Mouse (Mus musculus) kidney, postnatal 14 days (tissue): ENCODE measurements around the gene Exo5.

ENCODE experiments used
- DNase-seq: peaks from one replicate; pipeline ENCODE4 v3.0.0; 2022; ENCODE audit warnings: mixed read lengths

The Exo5 gene

GRCm38 (mm10) chr4:120924554-120925299, at the start of gene Exo5:
Exo5 (minus strand) TSS chr4:120925017.
- DNase-seq: peak; percentile 93

DNA sequence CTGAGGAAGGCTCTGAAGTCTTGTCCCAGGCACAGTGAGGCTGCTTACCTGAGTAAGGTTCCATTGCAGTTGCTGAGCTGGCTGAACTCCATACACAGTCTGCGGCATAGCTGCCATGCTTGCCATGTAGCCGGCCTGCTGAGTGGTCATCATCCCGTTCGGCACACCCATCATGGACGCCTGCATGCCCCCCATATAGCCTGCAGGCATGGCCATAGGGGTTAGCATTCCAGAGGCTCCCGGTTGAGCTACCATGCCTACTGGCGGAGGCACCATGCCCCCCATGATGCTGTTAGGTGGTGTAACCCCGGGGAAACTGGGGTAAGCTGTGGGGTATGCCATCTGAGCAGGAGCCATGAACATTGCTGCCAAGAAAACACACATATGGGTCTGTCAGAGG, 47.0 kb upstream of the Exo5 start:
- DNase-seq: no peak

GRCm38 (mm10) chr4:120969382-120970146, 44.7 kb upstream of the Exo5 start:
- peak; percentile 40 for DNase-seq

DNA sequence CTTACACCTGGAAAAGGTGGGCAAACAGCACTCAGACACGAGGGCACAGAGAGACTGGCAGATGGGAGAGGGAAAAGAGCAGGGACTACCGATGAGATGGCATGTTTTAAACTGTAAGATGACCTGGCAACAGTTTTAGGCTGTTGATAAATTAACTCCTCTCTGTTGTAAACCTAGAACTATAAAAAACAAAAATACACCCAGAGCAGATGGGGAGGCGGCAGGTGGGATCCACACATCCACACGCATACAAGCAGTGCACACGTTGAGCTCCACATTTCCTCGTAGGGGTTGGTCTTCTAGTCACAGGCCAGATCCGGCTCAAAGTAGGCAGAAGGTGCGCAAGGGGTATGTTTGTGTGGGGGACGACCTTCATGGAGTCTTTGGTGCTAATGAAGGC, 43.7 kb upstream of the Exo5 start:
- DNase-seq: no peak

- DNase-seq: no peak
Measured at GRCm38 (mm10) chr4:120955586-120955985, 30.8 kb upstream of the Exo5 start.

DNA sequence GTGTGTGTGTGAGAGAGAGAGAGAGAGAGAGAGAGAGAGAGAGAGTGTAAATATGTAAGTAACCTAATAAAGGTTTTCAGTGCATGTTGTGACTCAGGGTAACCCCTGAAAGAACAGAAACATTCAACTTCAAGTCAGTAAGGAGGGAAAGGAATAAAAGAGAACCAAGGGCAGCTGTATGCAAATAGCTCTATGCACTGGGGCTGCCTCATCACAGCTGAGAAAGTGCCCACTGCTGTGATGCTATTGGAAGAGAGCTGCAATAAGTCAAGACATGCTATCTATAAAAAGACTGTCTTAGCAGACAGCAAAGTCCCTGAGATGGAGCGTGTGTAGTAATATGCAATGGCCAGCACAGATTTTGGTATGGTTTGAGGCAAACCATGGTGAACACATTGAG, 28.9 kb upstream of the Exo5 start:
- no peak for DNase-seq

GRCm38 (mm10) chr4:120953038-120953437, 28.2 kb upstream of the Exo5 start:
- DNase-seq: no peak

- no peak for DNase-seq
Measured at GRCm38 (mm10) chr4:120952163-120952562, 27.3 kb upstream of the Exo5 start.

DNA sequence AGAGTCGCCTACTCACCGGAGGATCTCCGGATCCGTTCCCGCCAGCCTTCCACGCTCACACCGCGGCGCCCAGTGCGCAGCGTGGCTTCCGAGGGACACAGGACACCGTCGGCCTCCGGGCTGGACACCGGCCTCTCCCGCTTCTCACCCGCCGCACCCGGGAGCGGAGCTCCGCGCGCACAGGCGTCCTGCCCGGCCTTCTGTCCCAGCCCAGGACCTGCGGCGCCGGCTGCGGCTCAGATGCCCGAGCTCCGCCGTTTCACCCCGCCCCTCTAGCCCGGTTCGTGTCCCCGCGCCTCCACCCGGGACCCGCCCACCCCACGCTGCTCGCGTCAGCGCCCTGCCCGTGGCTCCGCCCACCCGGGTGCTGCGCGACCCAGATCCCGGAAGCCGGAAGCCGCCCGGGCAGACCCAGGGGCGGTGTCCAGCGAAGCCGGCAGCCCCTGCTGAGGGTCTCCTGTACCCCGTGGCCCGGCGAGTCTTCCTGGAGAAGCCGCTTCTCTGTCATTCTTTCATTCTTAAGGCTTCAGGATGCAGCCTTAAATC, 26.7 kb upstream of the Exo5 start, which contains the start of gene Zfp69:
Gene Zfp69 (minus strand): TSS at position 272 of the 546 bp plus-strand sequence.
- peak; percentile 96 for DNase-seq

DNA sequence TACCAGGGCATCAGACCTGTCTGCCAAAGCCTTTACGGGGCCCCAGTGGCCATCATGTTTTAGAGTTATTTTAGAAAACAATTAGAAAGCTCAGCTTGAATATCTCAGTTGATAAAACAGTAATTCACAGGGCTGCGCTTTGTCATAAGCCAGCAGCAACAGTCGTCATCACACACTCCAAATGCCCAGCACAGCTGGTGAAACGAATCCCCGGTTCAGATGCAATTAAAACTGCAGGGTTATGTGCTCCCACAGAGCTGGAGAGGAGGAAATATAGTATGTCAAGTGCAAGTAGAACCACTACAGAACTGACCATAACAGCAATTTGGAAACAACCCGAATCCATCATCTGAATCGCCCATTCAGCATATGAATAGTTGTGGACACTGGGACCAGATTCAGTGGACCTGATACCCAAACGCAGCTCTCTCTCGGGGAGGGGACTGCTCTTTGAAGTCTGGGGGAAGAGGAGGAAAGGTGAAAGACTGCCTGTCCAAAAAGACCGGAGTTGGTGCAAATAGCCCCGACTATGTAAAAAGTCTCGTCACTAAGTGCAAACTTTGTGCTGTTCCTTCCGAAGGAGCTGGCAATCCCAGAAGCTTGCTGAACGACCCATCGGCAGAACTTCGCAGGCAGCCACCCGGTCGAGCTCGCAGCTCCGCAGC, 26.1 kb upstream of the Exo5 start:
- DNase-seq: peak; percentile 4

DNA sequence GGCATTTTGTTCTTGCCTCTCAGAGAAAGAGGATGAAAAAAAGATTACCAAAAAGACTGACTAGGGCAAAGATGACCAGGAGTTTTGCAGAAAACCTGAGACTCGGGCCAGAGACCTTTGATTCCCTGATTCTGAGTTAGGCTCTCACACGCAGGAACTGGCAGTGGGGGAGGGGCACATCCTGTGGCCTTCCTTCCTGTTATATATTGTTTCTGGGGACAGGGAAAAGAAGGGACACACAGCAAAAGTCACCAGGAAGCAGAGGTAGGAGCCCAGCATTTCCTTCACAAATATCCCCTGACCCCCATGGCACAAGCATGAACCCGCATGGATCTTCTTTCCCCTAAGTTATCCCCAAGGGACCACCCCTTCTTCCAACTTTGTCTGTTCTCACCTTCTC, 24.1 kb upstream of the Exo5 start:
- peak; percentile 64 for DNase-seq

GRCm38 (mm10) chr4:120935006-120935405, 10.2 kb upstream of the Exo5 start:
- peak; percentile 53 for DNase-seq

DNA sequence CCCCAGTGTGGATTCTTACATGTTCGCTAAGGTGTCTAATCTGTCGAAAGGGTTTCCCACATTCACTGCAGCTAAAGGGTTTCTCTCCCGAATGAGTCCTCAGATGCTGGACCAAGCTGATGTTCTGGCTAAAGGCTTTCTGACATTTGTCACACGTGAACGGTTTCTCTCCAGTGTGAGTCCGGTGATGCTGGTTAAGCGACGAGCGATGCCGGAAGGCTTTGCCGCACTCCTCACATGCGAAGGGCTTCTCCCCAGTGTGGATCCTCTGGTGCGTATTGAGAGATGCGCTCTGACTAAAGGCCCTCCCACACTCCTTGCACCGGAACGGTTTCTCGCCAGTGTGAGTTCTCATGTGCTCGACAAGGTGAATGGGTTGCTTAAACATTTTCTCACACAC, 5.9 kb upstream of the Exo5 start:
- no peak for DNase-seq

GRCm38 (mm10) chr4:120928686-120929085, 3.9 kb upstream of the Exo5 start:
- peak; percentile 32 for DNase-seq

DNA sequence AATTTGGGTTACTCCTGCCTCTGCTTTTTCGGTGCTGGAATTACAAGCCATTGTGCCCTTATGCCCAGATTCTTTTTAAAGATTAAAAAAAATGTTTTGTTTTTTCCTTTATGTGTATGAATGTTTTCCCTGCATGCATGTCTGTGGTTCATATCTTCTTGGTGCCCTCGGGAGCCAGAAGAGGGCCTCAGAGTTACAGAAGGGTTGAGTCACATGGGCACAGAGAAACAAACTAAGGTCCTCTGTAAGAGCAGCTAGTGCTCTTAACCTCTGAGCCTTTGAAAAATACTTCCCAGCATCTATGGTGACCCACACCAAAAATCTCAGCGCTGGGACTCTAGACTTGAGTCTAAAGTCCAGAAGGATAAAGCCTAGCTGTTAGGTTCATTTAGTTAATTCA, 569 bp upstream of the Exo5 start:
- DNase-seq: peak; percentile 56

GRCm38 (mm10) chr4:120921461-120921860, 3.4 kb downstream of the Exo5 start:
- DNase-seq: no peak

DNA sequence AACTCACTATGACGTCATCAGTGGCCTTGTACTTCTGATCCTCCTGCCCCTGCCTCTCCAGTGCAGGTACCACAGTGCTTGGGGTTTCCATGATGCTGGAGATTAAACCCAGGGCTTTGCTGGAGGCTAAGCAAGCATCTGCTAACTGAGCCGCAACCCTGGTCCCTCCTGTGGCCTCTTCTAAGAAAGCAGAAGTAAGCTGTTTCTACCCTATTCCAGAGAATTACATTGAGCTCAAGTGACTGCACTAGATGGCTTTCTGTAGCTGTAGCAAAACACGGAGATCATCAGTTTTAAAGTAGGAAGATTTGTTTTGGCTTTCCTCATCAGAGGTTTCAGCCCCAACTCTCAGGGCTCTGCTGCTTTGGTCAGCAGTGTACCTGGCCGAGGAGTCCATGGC, 10.3 kb downstream of the Exo5 start:
- no peak for DNase-seq

GRCm38 (mm10) chr4:120913861-120914260, 11.0 kb downstream of the Exo5 start:
- no peak for DNase-seq

GRCm38 (mm10) chr4:120913443-120913842, 11.4 kb downstream of the Exo5 start:
- no peak for DNase-seq

DNA sequence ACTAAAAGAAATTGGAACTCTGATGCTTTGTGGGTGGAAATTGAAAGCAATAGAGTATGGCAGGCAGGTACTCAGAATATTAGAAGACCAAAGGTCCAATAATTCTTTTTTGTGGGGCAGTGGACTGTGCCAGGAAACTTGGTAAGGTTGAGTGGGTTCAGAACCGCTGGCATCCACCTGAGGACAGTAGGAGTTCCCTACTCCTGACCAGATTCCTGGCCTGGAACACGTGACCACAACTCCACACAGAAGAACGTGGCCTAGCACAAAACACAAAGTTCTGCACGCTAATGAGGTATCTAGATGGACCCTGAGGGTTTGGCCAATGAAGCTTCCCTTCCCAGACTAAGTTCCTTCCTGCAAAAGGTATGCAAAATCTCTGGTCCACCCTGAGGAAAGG, 12.0 kb downstream of the Exo5 start:
- peak; percentile 19 for DNase-seq

DNA sequence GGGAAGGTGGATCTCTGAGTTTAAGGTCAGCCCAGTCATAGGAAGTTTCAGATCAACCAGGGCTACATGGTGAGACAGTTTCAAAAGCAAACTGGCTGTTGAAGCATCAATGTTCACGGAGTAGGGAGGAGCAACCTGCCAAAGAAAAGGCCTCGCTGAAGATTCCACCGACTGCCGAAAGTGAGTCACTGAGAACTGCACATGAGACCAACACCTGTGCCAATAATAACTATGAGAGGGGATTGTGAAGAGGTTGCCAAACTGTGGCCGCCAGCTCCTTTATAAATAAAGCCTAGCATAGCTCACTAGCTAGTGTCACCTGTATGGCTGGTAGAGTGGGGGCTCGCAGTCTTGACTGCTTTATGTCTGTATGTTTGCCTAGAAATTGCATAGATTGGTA, 13.7 kb downstream of the Exo5 start:
- no peak for DNase-seq

DNA sequence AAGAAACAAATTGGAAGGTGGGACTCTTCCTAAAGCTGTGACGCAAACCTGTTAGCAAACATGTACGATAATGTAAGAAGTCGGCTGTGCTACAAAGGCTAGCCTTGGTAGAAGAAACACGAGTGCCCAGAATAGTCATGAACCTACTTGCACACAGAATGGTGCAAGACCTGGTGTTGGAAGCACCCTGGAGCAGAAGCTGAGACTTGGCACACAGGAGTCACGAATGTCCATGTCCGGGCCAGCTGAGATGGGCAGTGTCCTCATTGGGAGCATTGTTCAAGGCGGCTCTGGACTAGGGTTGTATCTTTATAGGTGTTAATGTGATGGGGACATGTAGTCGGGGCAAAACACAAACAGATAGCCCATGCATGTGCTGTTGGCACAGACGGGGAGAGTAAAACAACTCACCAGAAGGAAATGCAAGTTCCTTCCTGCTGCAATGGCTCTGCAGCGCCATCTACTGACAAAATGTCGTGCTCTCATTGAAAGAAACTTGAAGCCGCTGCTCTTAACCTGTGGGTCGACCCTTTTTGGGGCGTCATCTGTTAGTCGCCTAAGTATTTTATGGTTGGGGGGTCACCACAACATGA, 15.2 kb downstream of the Exo5 start:
- peak; percentile 41 for DNase-seq

GRCm38 (mm10) chr4:120905644-120906043, 19.2 kb downstream of the Exo5 start:
- no peak for DNase-seq
